Mouse (Mus musculus): ENCODE results near the gene Krt76. TPM values are rescaled to one million over a fixed set of nuclear protein-coding genes. Genes with fewer than 3 reads are reported as not detected.

Gene Krt76
- polyA plus RNA-seq, 1 experiment: 1.3 TPM

- Histone ChIP-seq H3K36me3 (ENCODE audit: control insufficient read depth, insufficient read depth, low read length) (no peaks in the 10 kb centered on the region), H3K27ac (ENCODE audit: control insufficient read depth, insufficient read depth, low read length) (no peak overlapping the region), H3K4me1 (replicated peaks; ENCODE audit: control insufficient read depth, insufficient read depth, low read length) (no peaks in the 10 kb centered on the region), H3K4me3 (ENCODE audit: control insufficient read depth, insufficient read depth, low read length) (no peak overlapping the region), H3K27me3 (ENCODE audit: control insufficient read depth, insufficient read depth, low read length) (no peaks in the 10 kb centered on the region)
- 89% methylated on average over 5 of the region's 5 CpGs for WGBS
- DNase-seq: no peak
- no peak for TF ChIP-seq CTCF (IDR thresholded peaks at IDR 0.05; ENCODE audit: borderline replicate concordance, control insufficient read depth, extremely low read depth, insufficient read depth, low read length, poor library complexity)
- no peak for TF ChIP-seq POLR2A (IDR thresholded peaks at IDR 0.05; ENCODE audit: control insufficient read depth, extremely low read depth, insufficient read depth, low read length, poor library complexity)
Observed at GRCm38 (mm10) chr15:101904849-101905248, 12.1 kb upstream of the Krt76 start.

GRCm38 (mm10) chr15:101902171-101903149 lies 9.7 kb upstream of the Krt76 start:
- Histone ChIP-seq H3K4me1 (replicated peaks; ENCODE audit: control insufficient read depth, insufficient read depth, low read length) (no peaks in the 10 kb centered on the region), H3K27me3 (ENCODE audit: control insufficient read depth, insufficient read depth, low read length) (no peaks in the 10 kb centered on the region), H3K27ac (ENCODE audit: control insufficient read depth, insufficient read depth, low read length) (no peak overlapping the region), H3K4me3 (ENCODE audit: control insufficient read depth, insufficient read depth, low read length) (no peak overlapping the region), H3K36me3 (ENCODE audit: control insufficient read depth, insufficient read depth, low read length) (no peaks in the 10 kb centered on the region)
- TF ChIP-seq CTCF (IDR thresholded peaks at IDR 0.05; ENCODE audit: borderline replicate concordance, control insufficient read depth, extremely low read depth, insufficient read depth, low read length, poor library complexity): no peak
- TF ChIP-seq POLR2A (IDR thresholded peaks at IDR 0.05; ENCODE audit: control insufficient read depth, extremely low read depth, insufficient read depth, low read length, poor library complexity): no peak
- no peak for DNase-seq
- WGBS: 72% methylated on average over 12 of the region's 12 CpGs

GRCm38 (mm10) chr15:101895216-101895615 lies 2.5 kb upstream of the Krt76 start:
- DNase-seq: no peak
- 97% methylated on average over 4 of the region's 4 CpGs for WGBS
- TF ChIP-seq CTCF (IDR thresholded peaks at IDR 0.05; ENCODE audit: borderline replicate concordance, control insufficient read depth, extremely low read depth, insufficient read depth, low read length, poor library complexity) (no peak), POLR2A (IDR thresholded peaks at IDR 0.05; ENCODE audit: control insufficient read depth, extremely low read depth, insufficient read depth, low read length, poor library complexity) (no peak)

GRCm38 (mm10) chr15:101879776-101880175 lies 12.9 kb downstream of the Krt76 start:
- Histone ChIP-seq H3K36me3 (ENCODE audit: control insufficient read depth, insufficient read depth, low read length) (no peaks in the 10 kb centered on the region), H3K27me3 (ENCODE audit: control insufficient read depth, insufficient read depth, low read length) (no peaks in the 10 kb centered on the region), H3K4me3 (ENCODE audit: control insufficient read depth, insufficient read depth, low read length) (no peak overlapping the region), H3K4me1 (replicated peaks; ENCODE audit: control insufficient read depth, insufficient read depth, low read length) (no peaks in the 10 kb centered on the region), H3K27ac (ENCODE audit: control insufficient read depth, insufficient read depth, low read length) (no peak overlapping the region)
- no peak for DNase-seq
- 35% methylated on average over 11 of the region's 11 CpGs for WGBS
- no peak for TF ChIP-seq POLR2A (IDR thresholded peaks at IDR 0.05; ENCODE audit: control insufficient read depth, extremely low read depth, insufficient read depth, low read length, poor library complexity)
- no peak for TF ChIP-seq CTCF (IDR thresholded peaks at IDR 0.05; ENCODE audit: borderline replicate concordance, control insufficient read depth, extremely low read depth, insufficient read depth, low read length, poor library complexity)

More at GRCm38 (mm10) chr15:101895216-101895615, 2.5 kb upstream of the Krt76 start:
- Histone ChIP-seq H3K36me3 (ENCODE audit: control insufficient read depth, insufficient read depth, low read length) (no peaks in the 10 kb centered on the region), H3K27ac (ENCODE audit: control insufficient read depth, insufficient read depth, low read length) (no peak overlapping the region), H3K27me3 (ENCODE audit: control insufficient read depth, insufficient read depth, low read length) (no peaks in the 10 kb centered on the region), H3K4me1 (replicated peaks; ENCODE audit: control insufficient read depth, insufficient read depth, low read length) (no peaks in the 10 kb centered on the region), H3K4me3 (ENCODE audit: control insufficient read depth, insufficient read depth, low read length) (no peak overlapping the region)

- H3K27ac ChIP-seq (ENCODE audit: control insufficient read depth, insufficient read depth, low read length): no peak overlapping the region
- TF ChIP-seq POLR2A (IDR thresholded peaks at IDR 0.05; ENCODE audit: control insufficient read depth, extremely low read depth, insufficient read depth, low read length, poor library complexity): no peak
- no peak for TF ChIP-seq CTCF (IDR thresholded peaks at IDR 0.05; ENCODE audit: borderline replicate concordance, control insufficient read depth, extremely low read depth, insufficient read depth, low read length, poor library complexity)
- 59% methylated on average over 2 of the region's 2 CpGs for WGBS
- no peaks in the 10 kb centered on the region for H3K4me1 ChIP-seq (replicated peaks; ENCODE audit: control insufficient read depth, insufficient read depth, low read length)
- H3K27me3 ChIP-seq (ENCODE audit: control insufficient read depth, insufficient read depth, low read length): no peaks in the 10 kb centered on the region
- DNase-seq: no peak
- H3K36me3 ChIP-seq (ENCODE audit: control insufficient read depth, insufficient read depth, low read length): no peaks in the 10 kb centered on the region
- no peak overlapping the region for H3K4me3 ChIP-seq (ENCODE audit: control insufficient read depth, insufficient read depth, low read length)
Observed at GRCm38 (mm10) chr15:101878041-101878440, 14.7 kb downstream of the Krt76 start.

GRCm38 (mm10) chr15:101874383-101874782 lies 18.3 kb downstream of the Krt76 start:
- H3K4me3 ChIP-seq (ENCODE audit: control insufficient read depth, insufficient read depth, low read length): no peak overlapping the region
- TF ChIP-seq CTCF (IDR thresholded peaks at IDR 0.05; ENCODE audit: borderline replicate concordance, control insufficient read depth, extremely low read depth, insufficient read depth, low read length, poor library complexity): no peak
- TF ChIP-seq POLR2A (IDR thresholded peaks at IDR 0.05; ENCODE audit: control insufficient read depth, extremely low read depth, insufficient read depth, low read length, poor library complexity): no peak
- H3K27ac ChIP-seq (ENCODE audit: control insufficient read depth, insufficient read depth, low read length): no peak overlapping the region
- no peaks in the 10 kb centered on the region for H3K4me1 ChIP-seq (replicated peaks; ENCODE audit: control insufficient read depth, insufficient read depth, low read length)
- H3K36me3 ChIP-seq (ENCODE audit: control insufficient read depth, insufficient read depth, low read length): no peaks in the 10 kb centered on the region
- DNase-seq: no peak
- WGBS: 88% methylated on average over 1 of the region's 1 CpGs
- no peaks in the 10 kb centered on the region for H3K27me3 ChIP-seq (ENCODE audit: control insufficient read depth, insufficient read depth, low read length)
